Mouse (Mus musculus) lung, adult 2 months (tissue): Measurements from ENCODE around the gene Anxa9. TPM values are rescaled to one million over a fixed set of nuclear protein-coding genes. Genes with fewer than 3 reads are reported as not detected.
"Not testable (repeated sequence)": the region's sequence is repeated elsewhere in the genome, so short reads cannot be mapped to it uniquely, and the experiment has no call there.

Experiments used
- DNase-seq: peaks from one replicate; pipeline ENCODE4 v3.0.0; 2022
- H3K4me1 ChIP-seq: fragments of 200-500 bp; 2 replicates; pipeline ENCODE4 v1.6.1; 2011; ENCODE audit warnings: low read length; ENCODE audit not compliant: control insufficient read depth, insufficient read depth
- H3K4me3 ChIP-seq: fragments of 200-500 bp; replicated peaks from 2 replicates; pipeline ENCODE3; 2011; ENCODE audit warnings: low read depth, mild to moderate bottlenecking, control low read depth, low read length; ENCODE audit errors: extremely low read depth
- CTCF ChIP-seq: fragments of 200-500 bp; IDR thresholded peaks from 2 replicates; pipeline ENCODE4 v1.5.1; 2011; ENCODE audit warnings: mild to moderate bottlenecking, low read length, control low read depth; ENCODE audit not compliant: insufficient read depth
- POLR2A ChIP-seq: fragments of 200-500 bp; IDR thresholded peaks from 2 replicates; pipeline ENCODE4 v1.6.1; 2011; ENCODE audit warnings: low read depth, mild to moderate bottlenecking, control low read depth, low read length, borderline replicate concordance; ENCODE audit errors: extremely low read depth
- WGBS: fragments of 180-500 bp; shearing (Covaris S2); methylation state at CpG from one replicate; pipeline ENCODE4 v1.1.7; 2018; 5-methylcytosine and 5-hydroxymethylcytosine counted together
- polyA plus RNA-seq: library from polyadenylated mRNA; depleted of rRNA; stranded (reverse); fragments of >200 nt; gene quantifications from 2 replicates; pipeline ENCODE4 v1.2.3, GENCODE M21; 2012; rRNA removed

The Anxa9 gene
- 4.7 and 16.7 TPM in 2 replicates for polyA plus RNA-seq

DNA sequence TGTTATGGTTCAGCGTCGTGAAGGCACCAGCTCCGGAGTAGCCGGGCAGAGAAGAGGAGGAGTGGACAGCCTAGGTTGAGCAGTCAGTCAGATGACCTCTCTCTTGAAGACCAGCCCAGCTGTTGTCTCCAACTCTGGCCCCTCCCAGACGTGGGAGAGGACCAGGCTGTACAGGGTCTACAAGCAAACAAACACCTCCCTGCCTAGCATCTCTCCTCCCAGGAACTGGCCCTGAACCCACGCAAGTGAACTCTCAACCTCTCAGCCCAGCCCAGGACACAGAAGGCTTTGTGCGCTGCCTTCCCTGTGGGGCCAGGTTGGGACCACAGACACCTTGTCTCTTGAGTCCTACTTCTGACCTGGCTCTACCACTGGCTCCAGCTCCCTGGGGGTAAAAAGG, at the start of gene Anxa9:
Anxa9 (minus strand) TSS at position 77 of the 400 bp plus-strand sequence.
- peak; percentile 9; the same call in 1 of the 2 replicates for TF ChIP-seq POLR2A
- TF ChIP-seq CTCF: no peak
- no peaks in the 10 kb centered on the region for H3K4me1 ChIP-seq
- DNase-seq: no peak
- H3K4me3 ChIP-seq: no peak within 1 kb of the TSS
- 50% methylated on average over 7 of the region's 7 CpGs for WGBS

DNA sequence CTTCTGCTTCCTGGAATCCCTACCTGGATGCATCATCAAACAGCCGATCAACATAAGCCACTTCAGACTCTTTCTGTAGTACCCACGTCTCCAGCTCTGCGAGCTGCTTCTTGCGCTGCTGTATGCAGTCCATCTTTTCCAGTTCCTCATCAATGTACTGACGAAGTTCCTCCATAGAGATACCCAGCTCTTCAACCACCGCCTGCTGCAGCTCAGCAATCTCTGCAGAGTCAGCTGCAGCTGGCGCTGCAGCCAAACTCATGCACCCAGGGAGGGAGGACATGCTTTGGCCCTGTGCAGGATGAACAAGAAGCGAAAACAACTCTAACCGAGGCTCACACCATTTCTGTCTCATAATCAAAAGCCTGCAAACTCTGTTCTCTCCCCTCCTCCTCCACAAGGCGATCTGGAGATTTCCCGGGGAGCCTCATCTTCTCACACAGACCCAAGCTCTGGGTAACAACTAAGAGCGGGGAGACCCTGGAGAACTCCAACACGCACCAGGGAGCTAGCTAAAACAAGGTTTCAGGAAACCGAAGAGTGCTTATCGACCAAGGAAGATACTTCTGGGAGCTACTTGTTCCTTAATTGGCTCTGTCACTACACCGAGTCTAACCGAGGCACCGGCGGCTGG, 49.1 kb upstream of the Anxa9 start:
- 18% methylated on average over 11 of the region's 19 CpGs for WGBS
- H3K4me1 ChIP-seq, DNase-seq, H3K4me3 ChIP-seq: not testable (repeated sequence)

DNA sequence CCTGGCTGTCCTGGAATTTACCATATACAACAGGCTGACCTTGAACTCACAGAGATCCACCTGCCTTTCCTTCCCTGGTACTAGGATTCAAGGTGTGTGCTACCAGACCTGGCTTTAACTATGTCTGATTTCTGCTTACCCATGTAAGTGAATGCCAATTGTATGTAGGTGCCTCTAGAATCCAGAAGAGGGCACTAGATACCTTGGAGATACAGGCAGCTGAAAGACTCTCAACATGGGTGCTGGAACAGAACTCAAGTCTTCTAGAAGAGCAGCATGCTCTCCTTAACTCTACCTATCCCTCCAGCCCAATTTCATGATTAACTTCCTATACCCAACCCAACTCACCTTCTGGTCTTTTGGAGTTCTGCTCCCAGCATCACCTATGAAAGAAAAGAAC, 42.5 kb upstream of the Anxa9 start:
- TF ChIP-seq CTCF (peak; percentile 36; the same call in 1 of the 2 replicates), POLR2A (no peak)
- Histone ChIP-seq H3K4me3 (no peak overlapping the region), H3K4me1 (no peaks in the 10 kb centered on the region)
- DNase-seq: no peak

DNA sequence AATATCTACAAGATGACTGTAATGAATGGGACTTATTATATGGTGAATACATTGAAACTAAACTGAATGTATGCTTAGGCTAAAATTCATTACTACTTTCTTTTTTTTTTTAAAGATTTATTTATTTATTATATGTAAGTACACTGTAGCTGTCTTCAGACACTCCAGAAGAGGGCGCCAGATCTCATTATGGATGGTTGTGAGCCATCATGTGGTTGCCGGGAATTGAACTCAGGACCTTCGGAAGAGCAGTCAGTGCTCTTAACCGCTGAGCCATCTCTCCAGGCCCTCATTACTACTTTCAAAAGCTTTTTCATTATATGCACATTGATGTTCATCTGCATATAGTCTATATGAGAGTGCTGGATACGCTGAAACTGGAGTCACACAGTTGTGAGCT, 41.4 kb upstream of the Anxa9 start:
- H3K4me3 ChIP-seq, H3K4me1 ChIP-seq, DNase-seq: not testable (repeated sequence)
- WGBS: 97% methylated on average over 5 of the region's 5 CpGs

DNA sequence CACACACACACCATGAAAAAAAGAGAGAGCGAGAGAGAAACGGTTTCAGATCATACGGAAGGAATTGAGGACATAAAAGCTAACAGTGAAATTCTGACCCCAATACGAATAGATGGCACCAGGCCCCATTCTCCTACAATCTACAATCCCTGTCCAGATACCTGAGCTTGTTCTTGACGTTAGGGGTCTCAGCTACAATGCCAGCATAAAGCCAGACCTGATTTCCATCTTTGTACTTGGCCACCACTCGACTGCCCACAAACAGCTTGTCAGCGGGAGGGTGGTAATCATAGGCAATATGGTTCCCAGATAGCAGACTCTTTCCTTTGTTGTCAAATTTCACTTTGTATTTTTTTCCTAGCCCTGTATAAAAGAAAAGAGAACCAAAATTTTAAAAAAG, 39.5 kb upstream of the Anxa9 start:
- H3K4me3 ChIP-seq: no peak overlapping the region
- 93% methylated on average over 7 of the region's 7 CpGs for WGBS
- no peak for DNase-seq
- TF ChIP-seq POLR2A: no peak
- TF ChIP-seq CTCF: no peak
- no peaks in the 10 kb centered on the region for H3K4me1 ChIP-seq

DNA sequence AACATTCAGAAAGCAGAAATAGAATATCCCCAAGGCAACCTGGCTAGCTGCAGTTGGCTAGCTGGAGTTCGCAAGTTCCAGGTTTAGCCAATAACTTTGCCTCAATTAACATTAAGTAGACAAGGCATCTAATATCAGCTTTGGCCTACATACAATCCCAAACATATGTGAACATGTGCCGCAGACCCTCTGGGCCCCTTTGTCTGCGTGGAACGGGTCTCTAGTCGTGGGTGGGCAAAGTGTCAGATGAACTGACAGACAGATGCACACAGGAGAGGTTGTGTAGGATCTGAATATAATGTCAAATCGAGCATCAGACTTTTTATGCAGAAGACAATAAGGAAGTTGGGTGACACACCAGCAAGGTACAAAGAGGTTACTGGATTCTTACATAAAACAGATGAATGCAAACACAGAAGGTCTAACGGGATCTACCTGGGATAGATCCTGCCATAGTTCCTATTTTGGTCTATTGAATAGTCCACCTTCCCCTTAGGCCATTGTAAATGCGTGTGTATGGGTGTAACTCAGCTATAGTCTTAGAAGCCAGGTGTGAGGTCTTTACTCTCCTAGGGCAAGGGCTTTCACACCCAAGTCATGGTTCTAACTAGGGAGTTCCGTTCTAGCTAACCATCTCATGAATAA, 36.5 kb upstream of the Anxa9 start:
- not testable (repeated sequence) for H3K4me1 ChIP-seq, H3K4me3 ChIP-seq, DNase-seq
- WGBS: 91% methylated on average over 9 of the region's 9 CpGs

DNA sequence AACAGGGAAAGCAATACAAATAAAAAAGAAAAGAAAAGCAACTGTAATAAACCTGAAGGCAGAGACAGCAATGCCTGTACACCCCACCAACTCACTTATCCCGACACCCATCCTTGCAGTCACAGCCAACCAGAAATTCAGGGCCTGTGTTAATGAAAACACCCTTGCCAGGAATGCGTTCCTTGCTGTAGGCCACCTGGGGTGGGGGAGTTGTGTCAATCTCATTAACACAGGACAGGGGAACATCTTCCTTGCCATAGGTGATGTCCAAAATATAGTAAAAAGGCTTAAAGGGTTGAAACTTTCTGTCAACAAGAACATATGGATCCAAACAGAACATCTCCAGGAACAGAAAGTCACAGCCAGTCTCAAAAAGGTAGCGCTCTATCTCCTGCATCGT, 31.3 kb upstream of the Anxa9 start:
- TF ChIP-seq CTCF (no peak), POLR2A (no peak)
- WGBS: 94% methylated on average over 4 of the region's 4 CpGs
- no peaks in the 10 kb centered on the region for H3K4me1 ChIP-seq
- no peak for DNase-seq
- H3K4me3 ChIP-seq: no peak overlapping the region

DNA sequence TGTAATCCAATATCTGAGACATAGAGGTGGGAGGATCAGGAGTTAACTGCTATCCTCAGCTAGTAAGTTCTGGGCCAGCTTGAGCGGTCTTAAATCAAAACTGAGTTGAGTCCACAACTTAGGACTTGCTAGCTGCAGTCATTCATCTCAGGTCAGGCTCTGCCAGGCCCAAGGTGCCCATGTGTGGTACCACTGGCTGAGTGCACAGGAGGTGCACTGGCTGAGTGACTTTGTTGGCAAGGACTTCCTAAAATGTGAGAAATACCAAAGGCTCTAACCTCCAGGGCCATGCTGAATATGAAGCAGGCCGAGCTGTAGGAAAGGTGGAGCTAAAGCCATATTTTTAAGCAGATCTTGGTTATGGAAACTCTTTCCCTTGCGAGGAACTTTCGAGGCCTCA, 30.4 kb upstream of the Anxa9 start:
- no peak for DNase-seq
- WGBS: 93% methylated on average over 4 of the region's 4 CpGs
- no peak for TF ChIP-seq POLR2A
- TF ChIP-seq CTCF: no peak
- Histone ChIP-seq H3K4me1 (no peaks in the 10 kb centered on the region), H3K4me3 (no peak overlapping the region)

DNA sequence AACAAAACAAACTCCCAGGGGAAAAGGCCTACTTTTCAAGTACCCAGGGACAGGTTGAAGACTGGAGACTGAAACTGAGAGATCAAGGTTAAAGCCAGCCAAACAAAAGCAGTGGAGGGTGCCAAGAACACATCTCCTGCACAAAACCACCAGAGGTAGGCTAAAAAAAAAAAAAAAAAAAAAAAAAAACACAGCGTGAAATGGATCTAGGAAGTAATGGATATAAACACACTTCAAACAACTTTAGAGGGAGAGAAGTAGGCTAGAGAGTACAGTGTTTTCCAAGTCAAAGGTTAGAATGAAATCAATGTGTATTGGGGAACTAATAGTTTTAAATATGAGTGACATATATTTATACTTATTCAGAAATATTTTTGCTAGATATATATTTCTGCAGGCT, 24.6 kb upstream of the Anxa9 start:
- TF ChIP-seq POLR2A: no peak
- TF ChIP-seq CTCF: no peak
- 25% methylated on average over 1 of the region's 1 CpGs for WGBS
- DNase-seq: no peak
- Histone ChIP-seq H3K4me1 (no peaks in the 10 kb centered on the region), H3K4me3 (no peak overlapping the region)

DNA sequence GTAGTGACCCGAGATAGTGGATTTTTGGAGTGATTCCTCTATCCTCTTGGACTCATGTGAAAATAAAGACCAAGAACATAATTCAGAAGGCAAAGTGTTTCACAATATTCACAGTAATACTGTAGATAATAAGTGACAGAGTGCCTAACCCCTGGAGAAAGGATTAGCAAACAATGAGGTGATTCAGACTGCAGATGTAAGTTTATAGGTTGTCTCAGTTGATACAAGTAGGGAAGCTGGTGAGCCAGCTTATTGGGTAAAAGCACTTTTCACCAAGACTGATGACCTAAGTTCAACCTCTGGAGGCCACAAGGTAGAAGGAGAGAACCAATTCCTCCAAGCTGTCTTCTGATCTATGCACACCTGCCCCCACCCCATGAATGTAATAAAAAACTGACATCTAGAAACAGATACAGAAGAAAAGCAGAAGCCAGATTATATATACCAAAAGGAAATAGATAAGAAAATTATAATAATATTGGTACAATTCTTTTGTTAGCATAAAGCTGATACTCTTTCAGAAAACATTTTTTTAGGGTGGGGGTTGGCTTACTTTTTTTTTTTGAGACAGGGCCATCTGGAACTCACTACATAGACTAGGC, 21.9 kb upstream of the Anxa9 start:
- WGBS: 73% methylated on average over 1 of the region's 1 CpGs
- no peak for TF ChIP-seq POLR2A
- no peak for TF ChIP-seq CTCF
- Histone ChIP-seq H3K4me1 (no peaks in the 10 kb centered on the region), H3K4me3 (no peak overlapping the region)
- DNase-seq: no peak
